Mouse (Mus musculus): ENCODE results near the gene Cggbp1. TPM values are rescaled to one million over a fixed set of nuclear protein-coding genes. Genes with fewer than 3 reads are reported as not detected.
"Not testable (repeated sequence)": the region's sequence is repeated elsewhere in the genome, so short reads cannot be mapped to it uniquely, and the experiment has no call there.

Cggbp1 gene
- 10 to 100 TPM; 54.0 to 59.8 TPM for total RNA-seq (2021)

- intact Hi-C loops (cut with DNase I), result loop anchor here (1.0 to 2.0 kb wide), 2 partner anchors 21 to 81 kb away; no protein-coding TSS in a partner anchor
- DNase-seq (ENCODE audit: low spot score in 2 of 2), result peak; percentile 100
Observed at GRCm38 (mm10) chr16:64851563-64852362, at the start of gene Cggbp1, which contains the start of gene Zfp654. TSS of gene Cggbp1 (plus strand) at chr16:64851996. TSS of gene Zfp654 (minus strand) at chr16:64851652.

GRCm38 (mm10) chr16:64803041-64803440 lies 48.8 kb upstream of the Cggbp1 start:
- intact Hi-C loops (cut with DNase I), result no loop called here
- DNase-seq (ENCODE audit: low spot score in 2 of 2), result no peak

GRCm38 (mm10) chr16:64817094-64817765 lies 34.6 kb upstream of the Cggbp1 start:
- intact Hi-C loops (cut with DNase I), result no loop called here
- DNase-seq (ENCODE audit: low spot score in 2 of 2), result no peak

- intact Hi-C loops (cut with DNase I), result no loop called here
- DNase-seq (ENCODE audit: low spot score in 2 of 2), result no peak
Observed at GRCm38 (mm10) chr16:64823890-64824289, 27.9 kb upstream of the Cggbp1 start.

- intact Hi-C loops (cut with DNase I), result no loop called here
- DNase-seq (ENCODE audit: low spot score in 2 of 2), result no peak
Observed at GRCm38 (mm10) chr16:64824474-64824873, 27.3 kb upstream of the Cggbp1 start.

GRCm38 (mm10) chr16:64830291-64830690 lies 21.5 kb upstream of the Cggbp1 start:
- intact Hi-C loops (cut with DNase I), result no loop called here

GRCm38 (mm10) chr16:64835996-64836545 lies 15.7 kb upstream of the Cggbp1 start:
- DNase-seq (ENCODE audit: low spot score in 2 of 2), result no peak
- intact Hi-C loops (cut with DNase I), result no loop called here

More at GRCm38 (mm10) chr16:64830291-64830690, 21.5 kb upstream of the Cggbp1 start:
- DNase-seq (ENCODE audit: low spot score in 2 of 2), result no peak

GRCm38 (mm10) chr16:64836709-64837108 lies 15.1 kb upstream of the Cggbp1 start:
- intact Hi-C loops (cut with DNase I), result no loop called here
- DNase-seq (ENCODE audit: low spot score in 2 of 2), result no peak

- DNase-seq (ENCODE audit: low spot score in 2 of 2), result no peak
- intact Hi-C loops (cut with DNase I), result no loop called here
Observed at GRCm38 (mm10) chr16:64841481-64842373, 10.1 kb upstream of the Cggbp1 start.

- no peak for DNase-seq (ENCODE audit: low spot score in 2 of 2)
- intact Hi-C loops (cut with DNase I), result no loop called here
Observed at GRCm38 (mm10) chr16:64842374-64842729, 9.4 kb upstream of the Cggbp1 start.

GRCm38 (mm10) chr16:64845947-64846346 lies 5.8 kb upstream of the Cggbp1 start:
- intact Hi-C loops (cut with DNase I), result no loop called here
- no peak for DNase-seq (ENCODE audit: low spot score in 2 of 2)

GRCm38 (mm10) chr16:64850287-64851084 lies 1.3 kb upstream of the Cggbp1 start:
- intact Hi-C loops (cut with DNase I), result loop anchor here (1.0 kb wide), 1 partner anchor 80 kb away; no protein-coding TSS in a partner anchor
- peak; percentile 12 to 20 for DNase-seq (ENCODE audit: low spot score in 2 of 2)

GRCm38 (mm10) chr16:64851085-64851562 lies 672 bp upstream of the Cggbp1 start:
- peak in 1 of 2 experiments; percentile 5 for DNase-seq (ENCODE audit: low spot score in 2 of 2)

GRCm38 (mm10) chr16:64852441-64852871 lies 660 bp downstream of the Cggbp1 start:
- peak; percentile 11 to 36 for DNase-seq (ENCODE audit: low spot score in 2 of 2)
- intact Hi-C loops (cut with DNase I), result loop anchor here (2.0 kb wide), 1 partner anchor 20 kb away; no protein-coding TSS in a partner anchor

More at GRCm38 (mm10) chr16:64851085-64851562, 672 bp upstream of the Cggbp1 start:
- intact Hi-C loops (cut with DNase I), result loop anchor here (1.0 kb wide), 1 partner anchor 81 kb away; no protein-coding TSS in a partner anchor

GRCm38 (mm10) chr16:64852891-64853290 lies 1.1 kb downstream of the Cggbp1 start:
- no peak for DNase-seq (ENCODE audit: low spot score in 2 of 2)
- intact Hi-C loops (cut with DNase I), result loop anchor here (2.0 kb wide), 1 partner anchor 20 kb away; no protein-coding TSS in a partner anchor

- intact Hi-C loops (cut with DNase I), result no loop called here
- no peak for DNase-seq (ENCODE audit: low spot score in 2 of 2)
Observed at GRCm38 (mm10) chr16:64856946-64857345, 5.2 kb downstream of the Cggbp1 start.

- DNase-seq (ENCODE audit: low spot score in 2 of 2); intact Hi-C loops (cut with DNase I): not testable (repeated sequence)
Observed at GRCm38 (mm10) chr16:64865841-64866240, 14.0 kb downstream of the Cggbp1 start.

- no peak for DNase-seq (ENCODE audit: low spot score in 2 of 2)
- intact Hi-C loops (cut with DNase I), result no loop called here
Observed at GRCm38 (mm10) chr16:64868613-64869012, 16.8 kb downstream of the Cggbp1 start.
